Mouse (Mus musculus): ENCODE measurements around the gene Tmem121b. TPM values are rescaled to one million over a fixed set of nuclear protein-coding genes. Genes with fewer than 3 reads are reported as not detected.

Gene Tmem121b
- polyA plus RNA-seq, 1 experiment from 2014 or later: 0.41 TPM

DNA sequence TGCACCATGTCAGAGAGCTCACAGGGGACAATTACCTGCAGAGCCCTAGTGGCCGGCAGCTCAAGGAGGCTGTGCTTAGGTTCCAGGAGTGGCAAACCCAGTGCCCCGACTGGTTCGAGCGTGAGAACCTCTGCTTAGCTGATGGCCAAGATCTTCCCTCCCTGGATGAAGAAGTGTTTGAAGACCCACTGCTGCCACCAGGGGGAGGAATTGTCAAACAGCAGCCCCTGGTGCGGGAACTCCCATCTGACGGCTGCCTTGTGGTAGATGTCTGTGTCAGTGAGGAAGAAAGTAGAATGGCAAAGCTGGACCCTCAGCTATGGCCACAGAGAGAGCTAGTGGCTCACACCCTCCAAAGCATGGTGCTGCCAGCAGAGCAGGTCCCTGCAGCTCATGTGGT, 12.1 kb downstream of the Tmem121b start:
- Histone ChIP-seq H3K4me1 (ENCODE audit: control insufficient read depth, insufficient read depth, low read length) (no peaks in the 10 kb centered on the region), H3K9me3 (replicated peaks; ENCODE audit: control insufficient read depth, low read length) (no peaks in the 10 kb centered on the region), H3K4me2 (ENCODE audit: low read depth, low read length) (no peak overlapping the region), H3K9ac (replicated peaks; ENCODE audit: low read length) (no peak overlapping the region), H3K4me3 (ENCODE audit: low read depth, low read length) (no peak overlapping the region), H3K27me3 (ENCODE audit: control insufficient read depth, insufficient read depth, low read length) (no peaks in the 10 kb centered on the region), H3K27ac (replicated peaks; ENCODE audit: low read depth, low read length) (no peak overlapping the region), H3K36me3 (replicated peaks; ENCODE audit: control insufficient read depth, insufficient read depth, low read depth, low read length) (no peaks in the 10 kb centered on the region)
- DNase-seq (ENCODE audit: low spot score): no peak
- no peak for ATAC-seq (replicated peaks; ENCODE audit: insufficient number of reproducible peaks, low FRiP score, low TSS enrichment, low read depth)
- WGBS: 88% methylated on average over 6 of the region's 6 CpGs

DNA sequence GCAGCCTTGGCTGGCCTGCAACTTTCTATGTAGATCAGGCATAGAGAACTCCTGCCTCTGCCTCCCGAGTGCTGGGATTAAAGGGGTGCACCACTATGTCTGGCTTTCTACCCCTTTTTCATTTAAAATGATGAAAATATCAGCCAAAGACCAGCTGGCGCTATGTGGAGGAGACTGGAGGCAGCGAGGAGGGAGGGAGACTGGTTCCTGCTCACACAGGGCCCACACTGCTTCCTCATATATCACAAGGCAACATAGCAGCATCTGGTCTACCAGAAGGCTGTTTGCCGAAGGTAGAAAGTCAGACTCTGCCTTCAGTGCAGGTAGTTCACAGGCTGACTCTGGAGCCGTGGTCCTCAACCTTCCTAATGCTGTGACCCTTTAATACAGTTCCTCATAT, 13.2 kb downstream of the Tmem121b start:
- no peaks in the 10 kb centered on the region for H3K36me3 ChIP-seq (replicated peaks; ENCODE audit: control insufficient read depth, insufficient read depth, low read depth, low read length)
- no peaks in the 10 kb centered on the region for H3K4me1 ChIP-seq (ENCODE audit: control insufficient read depth, insufficient read depth, low read length)
- 88% methylated on average over 5 of the region's 5 CpGs for WGBS
- H3K27me3 ChIP-seq (ENCODE audit: control insufficient read depth, insufficient read depth, low read length): no peaks in the 10 kb centered on the region
- H3K9me3 ChIP-seq (replicated peaks; ENCODE audit: control insufficient read depth, low read length): no peaks in the 10 kb centered on the region
- no peak overlapping the region for H3K27ac ChIP-seq (replicated peaks; ENCODE audit: low read depth, low read length)
- no peak overlapping the region for H3K4me2 ChIP-seq (ENCODE audit: low read depth, low read length)
- H3K4me3 ChIP-seq (ENCODE audit: low read depth, low read length): no peak overlapping the region
- ATAC-seq (replicated peaks; ENCODE audit: insufficient number of reproducible peaks, low FRiP score, low TSS enrichment, low read depth) (no peak), DNase-seq (ENCODE audit: low spot score) (no peak)
- no peak overlapping the region for H3K9ac ChIP-seq (replicated peaks; ENCODE audit: low read length)

DNA sequence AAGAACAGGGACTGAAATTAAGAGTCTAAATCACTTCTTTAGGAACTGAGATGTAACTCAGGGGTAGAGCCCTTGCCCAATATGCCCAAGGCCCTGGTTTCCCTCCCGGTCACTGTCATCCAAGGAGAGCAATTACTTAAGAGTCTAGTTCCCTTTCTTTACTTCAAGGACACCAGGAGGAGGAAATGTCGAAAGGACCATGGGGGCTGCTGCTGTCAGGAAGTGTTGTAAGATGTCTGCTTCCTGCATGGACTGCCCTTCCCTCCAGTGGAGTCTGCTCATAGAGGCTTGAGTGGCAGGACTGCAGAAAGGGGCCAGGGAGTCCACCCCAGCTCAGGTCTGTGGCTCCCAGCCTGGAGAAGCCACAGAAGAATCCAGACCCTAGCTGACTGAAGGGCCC, 14.3 kb downstream of the Tmem121b start:
- Histone ChIP-seq H3K9ac (replicated peaks; ENCODE audit: low read length) (no peak overlapping the region), H3K36me3 (replicated peaks; ENCODE audit: control insufficient read depth, insufficient read depth, low read depth, low read length) (no peaks in the 10 kb centered on the region), H3K4me3 (ENCODE audit: low read depth, low read length) (no peak overlapping the region), H3K27me3 (ENCODE audit: control insufficient read depth, insufficient read depth, low read length) (no peaks in the 10 kb centered on the region), H3K4me2 (ENCODE audit: low read depth, low read length) (no peak overlapping the region), H3K27ac (replicated peaks; ENCODE audit: low read depth, low read length) (no peak overlapping the region), H3K9me3 (replicated peaks; ENCODE audit: control insufficient read depth, low read length) (no peaks in the 10 kb centered on the region), H3K4me1 (ENCODE audit: control insufficient read depth, insufficient read depth, low read length) (no peaks in the 10 kb centered on the region)
- DNase-seq (ENCODE audit: low spot score) (no peak), ATAC-seq (replicated peaks; ENCODE audit: insufficient number of reproducible peaks, low FRiP score, low TSS enrichment, low read depth) (no peak)
- 72% methylated on average over 2 of the region's 2 CpGs for WGBS

DNA sequence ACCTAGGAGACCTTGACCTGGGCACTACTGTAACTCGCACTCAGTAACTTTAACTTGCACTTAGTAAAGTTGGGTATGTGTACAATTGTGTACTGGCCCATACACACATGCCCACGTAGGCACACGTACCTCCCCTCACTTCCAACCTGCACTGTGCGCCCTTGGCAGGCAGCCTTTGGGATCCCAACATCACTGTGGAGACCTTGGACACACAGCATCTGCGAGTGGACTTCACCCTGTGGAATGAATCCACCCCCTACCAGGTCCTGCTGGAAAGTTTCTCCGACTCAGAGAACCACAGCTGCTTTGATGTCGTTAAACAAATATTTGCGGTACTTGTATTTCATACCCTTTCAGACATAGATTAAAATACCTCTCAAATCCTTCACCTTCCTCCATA, 18.3 kb downstream of the Tmem121b start:
- DNase-seq (ENCODE audit: low spot score) (no peak), ATAC-seq (replicated peaks; ENCODE audit: insufficient number of reproducible peaks, low FRiP score, low TSS enrichment, low read depth) (no peak)
- Histone ChIP-seq H3K4me2 (ENCODE audit: low read depth, low read length) (no peak overlapping the region), H3K9ac (replicated peaks; ENCODE audit: low read length) (no peak overlapping the region), H3K27me3 (ENCODE audit: control insufficient read depth, insufficient read depth, low read length) (no peaks in the 10 kb centered on the region), H3K4me3 (ENCODE audit: low read depth, low read length) (no peak overlapping the region), H3K4me1 (ENCODE audit: control insufficient read depth, insufficient read depth, low read length) (no peaks in the 10 kb centered on the region; the same call in 1 of the 2 replicates), H3K27ac (replicated peaks; ENCODE audit: low read depth, low read length) (no peak overlapping the region), H3K36me3 (replicated peaks; ENCODE audit: control insufficient read depth, insufficient read depth, low read depth, low read length) (no peaks in the 10 kb centered on the region), H3K9me3 (replicated peaks; ENCODE audit: control insufficient read depth, low read length) (no peaks in the 10 kb centered on the region)
- WGBS: 86% methylated on average over 8 of the region's 8 CpGs

DNA sequence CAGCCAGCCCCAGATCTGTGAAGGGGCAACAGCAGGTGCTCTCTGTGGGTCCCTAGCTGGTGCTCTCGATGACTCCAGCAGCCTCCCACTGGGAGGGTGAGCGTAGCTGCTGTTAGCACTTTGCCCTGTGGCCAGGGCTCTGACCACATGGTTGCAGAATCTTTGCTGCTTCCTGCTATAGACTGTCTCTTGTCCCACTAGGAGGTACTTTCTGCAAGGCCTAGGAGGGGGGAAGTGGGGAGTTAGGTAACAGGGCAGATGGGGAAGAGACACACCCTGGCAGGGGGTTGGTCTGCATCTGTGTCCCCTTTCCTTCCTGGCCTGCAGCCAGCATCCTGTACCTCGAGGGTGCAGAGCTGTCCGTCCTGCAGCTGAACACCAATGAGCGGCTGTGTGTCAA, 20.2 kb downstream of the Tmem121b start:
- DNase-seq (ENCODE audit: low spot score) (no peak), ATAC-seq (replicated peaks; ENCODE audit: insufficient number of reproducible peaks, low FRiP score, low TSS enrichment, low read depth) (peak; percentile 49; the same call in 1 of the 2 replicates)
- 31% methylated on average over 5 of the region's 5 CpGs for WGBS
- Histone ChIP-seq H3K27me3 (ENCODE audit: control insufficient read depth, insufficient read depth, low read length) (no peaks in the 10 kb centered on the region), H3K4me3 (ENCODE audit: low read depth, low read length) (no peak overlapping the region), H3K27ac (replicated peaks; ENCODE audit: low read depth, low read length) (no peak overlapping the region), H3K9ac (replicated peaks; ENCODE audit: low read length) (no peak overlapping the region), H3K4me2 (ENCODE audit: low read depth, low read length) (no peak overlapping the region), H3K36me3 (replicated peaks; ENCODE audit: control insufficient read depth, insufficient read depth, low read depth, low read length) (no peaks in the 10 kb centered on the region), H3K9me3 (replicated peaks; ENCODE audit: control insufficient read depth, low read length) (no peaks in the 10 kb centered on the region), H3K4me1 (ENCODE audit: control insufficient read depth, insufficient read depth, low read length) (no peaks in the 10 kb centered on the region; the same call in 1 of the 2 replicates)

DNA sequence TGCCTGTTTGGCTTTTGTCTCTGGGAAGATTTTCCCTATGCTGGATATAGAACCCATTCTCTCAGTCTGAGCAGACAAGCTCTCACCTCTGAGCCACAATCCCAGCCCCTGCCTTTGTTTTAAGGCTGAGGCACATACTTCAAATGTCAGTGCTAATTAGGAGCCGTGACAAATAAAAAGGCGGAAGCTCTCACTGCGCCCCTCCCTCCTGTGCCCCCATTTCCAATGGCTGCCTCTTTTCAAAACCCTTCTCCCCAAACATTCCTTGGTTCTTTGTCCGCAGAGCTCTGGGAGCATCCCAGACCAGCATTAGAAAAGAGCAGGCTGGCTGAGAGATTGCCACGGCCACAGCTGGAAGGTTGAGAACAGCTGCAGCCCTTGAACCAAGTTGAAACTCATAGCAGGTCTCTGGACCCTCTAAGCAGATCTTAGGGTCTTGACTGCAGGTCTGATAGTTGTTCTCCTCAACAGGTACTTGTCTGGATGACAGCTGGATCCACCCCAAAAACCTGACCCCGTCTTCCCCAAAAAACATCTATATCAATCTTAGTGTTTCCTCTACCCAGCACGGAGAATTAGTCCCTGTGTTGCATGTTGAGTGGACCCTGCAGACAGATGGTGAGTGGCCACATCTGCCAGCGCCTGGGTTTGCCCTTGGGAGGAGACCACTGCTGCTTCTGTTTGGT, 21.0 kb downstream of the Tmem121b start:
- Histone ChIP-seq H3K4me1 (ENCODE audit: control insufficient read depth, insufficient read depth, low read length) (no peaks in the 10 kb centered on the region; the same call in 1 of the 2 replicates), H3K27ac (replicated peaks; ENCODE audit: low read depth, low read length) (no peak overlapping the region; the same call in 1 of the 2 replicates), H3K4me2 (ENCODE audit: low read depth, low read length) (no peak overlapping the region), H3K27me3 (ENCODE audit: control insufficient read depth, insufficient read depth, low read length) (no peaks in the 10 kb centered on the region), H3K4me3 (ENCODE audit: low read depth, low read length) (no peak overlapping the region), H3K9ac (replicated peaks; ENCODE audit: low read length) (no peak overlapping the region), H3K9me3 (replicated peaks; ENCODE audit: control insufficient read depth, low read length) (no peaks in the 10 kb centered on the region), H3K36me3 (replicated peaks; ENCODE audit: control insufficient read depth, insufficient read depth, low read depth, low read length) (no peaks in the 10 kb centered on the region)
- ATAC-seq (replicated peaks; ENCODE audit: insufficient number of reproducible peaks, low FRiP score, low TSS enrichment, low read depth) (peak; percentile 35), DNase-seq (ENCODE audit: low spot score) (no peak)
- 22% methylated on average over 8 of the region's 8 CpGs for WGBS

DNA sequence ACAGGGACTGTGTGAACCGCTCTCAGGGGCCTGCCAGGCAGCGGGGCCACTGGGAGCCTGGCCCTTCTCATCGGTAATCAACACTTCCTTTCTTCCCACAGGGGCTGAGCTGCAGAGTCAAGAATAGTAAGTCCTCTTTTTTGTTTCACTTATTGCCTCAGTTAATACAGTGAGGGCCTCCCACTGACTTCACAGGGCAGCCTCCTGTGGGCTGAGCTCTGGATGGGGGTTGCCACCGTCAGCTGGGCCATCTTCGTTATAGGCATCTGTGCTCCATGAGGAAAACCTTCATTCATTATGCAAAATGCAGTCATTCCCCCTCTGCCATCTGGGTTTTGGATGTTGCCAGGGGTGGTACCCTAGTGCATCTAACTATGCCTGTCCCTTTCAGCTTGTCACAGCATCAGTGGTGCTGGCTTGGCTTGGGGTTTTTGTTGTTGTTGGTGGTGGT, 21.6 kb downstream of the Tmem121b start:
- H3K9me3 ChIP-seq (replicated peaks; ENCODE audit: control insufficient read depth, low read length): no peaks in the 10 kb centered on the region
- no peak overlapping the region for H3K9ac ChIP-seq (replicated peaks; ENCODE audit: low read length)
- DNase-seq (ENCODE audit: low spot score) (no peak), ATAC-seq (replicated peaks; ENCODE audit: insufficient number of reproducible peaks, low FRiP score, low TSS enrichment, low read depth) (peak; percentile 53)
- no peak overlapping the region; the same call in 1 of the 2 replicates for H3K27ac ChIP-seq (replicated peaks; ENCODE audit: low read depth, low read length)
- no peak overlapping the region for H3K4me2 ChIP-seq (ENCODE audit: low read depth, low read length)
- no peaks in the 10 kb centered on the region for H3K36me3 ChIP-seq (replicated peaks; ENCODE audit: control insufficient read depth, insufficient read depth, low read depth, low read length)
- H3K4me3 ChIP-seq (ENCODE audit: low read depth, low read length): no peak overlapping the region
- no peaks in the 10 kb centered on the region; the same call in 1 of the 2 replicates for H3K4me1 ChIP-seq (ENCODE audit: control insufficient read depth, insufficient read depth, low read length)
- H3K27me3 ChIP-seq (ENCODE audit: control insufficient read depth, insufficient read depth, low read length): no peaks in the 10 kb centered on the region
- WGBS: 10% methylated on average over 5 of the region's 5 CpGs

DNA sequence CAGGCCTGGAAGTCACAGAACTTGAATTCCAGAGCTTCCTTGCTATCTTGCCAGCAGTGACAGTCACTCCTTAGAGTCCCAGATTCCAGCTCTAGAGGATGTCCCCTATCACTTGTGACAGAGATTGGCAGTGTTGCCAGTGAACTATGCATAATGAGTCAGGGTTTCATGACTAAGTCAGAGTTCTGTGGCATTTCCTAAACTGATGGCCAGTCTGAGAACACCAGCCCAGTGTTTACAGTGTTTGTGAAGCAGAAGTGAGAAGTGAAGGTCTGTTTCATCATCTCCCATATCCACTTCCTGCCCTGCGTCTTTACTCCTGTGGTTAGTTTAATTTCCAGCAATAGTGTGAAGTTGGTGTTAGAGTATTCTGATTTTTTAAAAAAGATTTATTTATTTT, 22.9 kb downstream of the Tmem121b start:
- ATAC-seq (replicated peaks; ENCODE audit: insufficient number of reproducible peaks, low FRiP score, low TSS enrichment, low read depth) (no peak), DNase-seq (ENCODE audit: low spot score) (no peak)
- no peak overlapping the region for H3K4me2 ChIP-seq (ENCODE audit: low read depth, low read length)
- H3K27me3 ChIP-seq (ENCODE audit: control insufficient read depth, insufficient read depth, low read length): no peaks in the 10 kb centered on the region
- 76% methylated on average over 1 of the region's 1 CpGs for WGBS
- no peak overlapping the region for H3K27ac ChIP-seq (replicated peaks; ENCODE audit: low read depth, low read length)
- no peaks in the 10 kb centered on the region for H3K36me3 ChIP-seq (replicated peaks; ENCODE audit: control insufficient read depth, insufficient read depth, low read depth, low read length)
- no peaks in the 10 kb centered on the region; the same call in 1 of the 2 replicates for H3K4me1 ChIP-seq (ENCODE audit: control insufficient read depth, insufficient read depth, low read length)
- H3K9ac ChIP-seq (replicated peaks; ENCODE audit: low read length): no peak overlapping the region
- no peak overlapping the region for H3K4me3 ChIP-seq (ENCODE audit: low read depth, low read length)
- H3K9me3 ChIP-seq (replicated peaks; ENCODE audit: control insufficient read depth, low read length): no peaks in the 10 kb centered on the region
